18 mouse cellular contexts compared by ENCODE assay signal in genomic region chr14:80486605-80487004, GRCm38 (mm10).
DNase-seq lines count a peak whose midpoint lies in the region; ATAC-seq and TF ChIP-seq lines count a peak whose summit lies in the region.
"Had no signal": no experiment of that assay in that cellular context is flagged by ENCODE, and none has a peak within 500 bp of the region (broad histone marks: within the 10 kb centered on the region; RNA-seq: fewer than 3 reads in every experiment).

No protein-coding gene starts in this region.

- H3K9ac ChIP-seq in forebrain, embryonic 14.5 days (ENCODE audit: low read length), result no peak overlapping the region
- no peak overlapping the region for H3K9ac ChIP-seq in forebrain, embryonic 12.5 days
- H3K9ac ChIP-seq in forebrain, embryonic 16.5 days (replicated peaks; ENCODE audit: low read depth, low read length), result no peak overlapping the region
- H3K9ac ChIP-seq: embryonic facial prominence, embryonic 13.5 days; embryonic facial prominence, embryonic 15.5 days had no signal

- no peaks in the 10 kb centered on the region for H3K27me3 ChIP-seq in forebrain, embryonic 14.5 days (replicated peaks; ENCODE audit: control insufficient read depth, insufficient read depth, low read length)
- no peaks in the 10 kb centered on the region for H3K27me3 ChIP-seq in forebrain, embryonic 12.5 days
- H3K27me3 ChIP-seq in forebrain, embryonic 16.5 days (replicated peaks; ENCODE audit: control insufficient read depth, insufficient read depth, low read length), result no peaks in the 10 kb centered on the region
- H3K27me3 ChIP-seq: embryonic facial prominence, embryonic 13.5 days; embryonic facial prominence, embryonic 15.5 days had no signal

- peak; percentile 21 for DNase-seq in forebrain, embryonic 14.5 days (ENCODE audit: low spot score)
- peak; percentile 52 for DNase-seq in brain, embryonic 14.5 days (ENCODE audit: low read depth)
- DNase-seq in gastrocnemius, adult 18-20 months (ENCODE audit: low spot score), result no peak
- DNase-seq in adrenal gland, adult 18-20 months (ENCODE audit: low spot score in 2 of 2), result no peak
- DNase-seq: adrenal gland, adult 8-10 months; adrenal gland, postnatal 14 days; adrenal gland, postnatal 36 days; cerebellum, adult 11 months; cerebellum, adult 18-20 months; cerebellum, adult 8-10 months; cerebellum, adult 9-11 months; cerebellum, postnatal 14 days; cerebellum, postnatal 36 days had no signal

- H3K4me2 ChIP-seq in forebrain, embryonic 14.5 days (ENCODE audit: low read length), result no peak overlapping the region
- H3K4me2 ChIP-seq in forebrain, embryonic 12.5 days, result no peak overlapping the region
- H3K4me2 ChIP-seq in forebrain, embryonic 16.5 days (ENCODE audit: low read length), result no peak overlapping the region
- H3K4me2 ChIP-seq: embryonic facial prominence, embryonic 13.5 days; embryonic facial prominence, embryonic 15.5 days had no signal

- H3K36me3 ChIP-seq in forebrain, embryonic 14.5 days (ENCODE audit: control insufficient read depth, insufficient read depth, low read length), result no peaks in the 10 kb centered on the region
- H3K36me3 ChIP-seq in forebrain, embryonic 12.5 days (replicated peaks), result no peaks in the 10 kb centered on the region
- H3K36me3 ChIP-seq in forebrain, embryonic 16.5 days (ENCODE audit: control insufficient read depth, insufficient read depth), result no peaks in the 10 kb centered on the region
- H3K36me3 ChIP-seq: embryonic facial prominence, embryonic 13.5 days; embryonic facial prominence, embryonic 15.5 days had no signal

- no peak overlapping the region for H3K27ac ChIP-seq in forebrain, embryonic 14.5 days (ENCODE audit: low read depth, low read length)
- no peak overlapping the region for H3K27ac ChIP-seq in forebrain, embryonic 12.5 days
- H3K27ac ChIP-seq in forebrain, embryonic 16.5 days (ENCODE audit: low read length), result no peak overlapping the region
- H3K27ac ChIP-seq: embryonic facial prominence, embryonic 13.5 days; embryonic facial prominence, embryonic 15.5 days had no signal

- H3K4me3 ChIP-seq in forebrain, embryonic 14.5 days (ENCODE audit: low read depth, low read length), result no peak overlapping the region
- H3K4me3 ChIP-seq in forebrain, embryonic 12.5 days (replicated peaks), result no peak overlapping the region
- H3K4me3 ChIP-seq in forebrain, embryonic 16.5 days (replicated peaks; ENCODE audit: low read length), result no peak overlapping the region
- H3K4me3 ChIP-seq: embryonic facial prominence, embryonic 13.5 days; embryonic facial prominence, embryonic 15.5 days; erythroblast, embryonic 14.5 days had no signal

- peaks cover 7% of the 10 kb centered on the region for H3K4me1 ChIP-seq in forebrain, embryonic 14.5 days (ENCODE audit: control insufficient read depth, insufficient read depth, low read length)
- H3K4me1 ChIP-seq in forebrain, embryonic 12.5 days, result peaks cover 8% of the 10 kb centered on the region; the same call in 1 of the 2 replicates
- H3K4me1 ChIP-seq in forebrain, embryonic 16.5 days (replicated peaks; ENCODE audit: control insufficient read depth, insufficient read depth, low read length), result no peaks in the 10 kb centered on the region
- H3K4me1 ChIP-seq: embryonic facial prominence, embryonic 13.5 days; embryonic facial prominence, embryonic 15.5 days had no signal

- ATAC-seq in forebrain, embryonic 14.5 days, result peak; percentile 58
- no peak for ATAC-seq in forebrain, embryonic 12.5 days (ENCODE audit: low FRiP score)
- peak; percentile 43 for ATAC-seq in forebrain, embryonic 16.5 days

- 26% methylated on average over 6 of the region's 6 CpGs for WGBS in forebrain, embryonic 14.5 days
- 54% methylated on average over 6 of the region's 6 CpGs for WGBS in forebrain, embryonic 12.5 days
- WGBS in forebrain, embryonic 16.5 days, result 30% methylated on average over 6 of the region's 6 CpGs

- TF ChIP-seq CTCF in brain, embryonic 14.5 days (IDR thresholded peaks at IDR 0.05; ENCODE audit: borderline replicate concordance, extremely low read depth, insufficient read depth, insufficient read length), result no peak

- TF ChIP-seq POLR2A in brain, embryonic 14.5 days (IDR thresholded peaks at IDR 0.05; ENCODE audit: borderline replicate concordance, extremely low read depth, insufficient read depth, insufficient read length, poor library complexity, severe bottlenecking), result no peak

- H3K9me3 ChIP-seq in forebrain, embryonic 14.5 days (replicated peaks; ENCODE audit: control insufficient read depth, low read length), result no peaks in the 10 kb centered on the region
- H3K9me3 ChIP-seq in forebrain, embryonic 12.5 days, result no peaks in the 10 kb centered on the region
- no peaks in the 10 kb centered on the region for H3K9me3 ChIP-seq in forebrain, embryonic 16.5 days (ENCODE audit: control insufficient read depth, low read length)
- H3K9me3 ChIP-seq: embryonic facial prominence, embryonic 13.5 days; embryonic facial prominence, embryonic 15.5 days had no signal

Comparison
In these comparisons a context has a peak if more than half of its experiments do, and no peak if none do; other contexts are left out.
1. DNase-seq: peak in forebrain, embryonic 14.5 days (single experiment) and brain, embryonic 14.5 days (single experiment); none in gastrocnemius, adult 18-20 months (single experiment) and adrenal gland, adult 18-20 months (0 of 2).